Mouse (Mus musculus) cerebellum, adult 2 months (tissue): ENCODE data around the gene Smug1.
A peak's percentile ranks its signal among the peaks of the same experiment; 100 is the strongest.

Experiments
- CTCF ChIP-seq: fragments of 200-500 bp; IDR thresholded peaks from 2 replicates; pipeline ENCODE4 v1.5.1; 2011; ENCODE audit warnings: low read depth, mild to moderate bottlenecking, control low read depth, low read length, moderate library complexity, borderline replicate concordance; ENCODE audit not compliant: insufficient read depth
- POLR2A ChIP-seq: fragments of 200-500 bp; IDR thresholded peaks from 2 replicates; pipeline ENCODE4 v1.6.1; 2011; ENCODE audit warnings: low read length, control low read depth, borderline replicate concordance; ENCODE audit not compliant: insufficient read depth

DNA sequence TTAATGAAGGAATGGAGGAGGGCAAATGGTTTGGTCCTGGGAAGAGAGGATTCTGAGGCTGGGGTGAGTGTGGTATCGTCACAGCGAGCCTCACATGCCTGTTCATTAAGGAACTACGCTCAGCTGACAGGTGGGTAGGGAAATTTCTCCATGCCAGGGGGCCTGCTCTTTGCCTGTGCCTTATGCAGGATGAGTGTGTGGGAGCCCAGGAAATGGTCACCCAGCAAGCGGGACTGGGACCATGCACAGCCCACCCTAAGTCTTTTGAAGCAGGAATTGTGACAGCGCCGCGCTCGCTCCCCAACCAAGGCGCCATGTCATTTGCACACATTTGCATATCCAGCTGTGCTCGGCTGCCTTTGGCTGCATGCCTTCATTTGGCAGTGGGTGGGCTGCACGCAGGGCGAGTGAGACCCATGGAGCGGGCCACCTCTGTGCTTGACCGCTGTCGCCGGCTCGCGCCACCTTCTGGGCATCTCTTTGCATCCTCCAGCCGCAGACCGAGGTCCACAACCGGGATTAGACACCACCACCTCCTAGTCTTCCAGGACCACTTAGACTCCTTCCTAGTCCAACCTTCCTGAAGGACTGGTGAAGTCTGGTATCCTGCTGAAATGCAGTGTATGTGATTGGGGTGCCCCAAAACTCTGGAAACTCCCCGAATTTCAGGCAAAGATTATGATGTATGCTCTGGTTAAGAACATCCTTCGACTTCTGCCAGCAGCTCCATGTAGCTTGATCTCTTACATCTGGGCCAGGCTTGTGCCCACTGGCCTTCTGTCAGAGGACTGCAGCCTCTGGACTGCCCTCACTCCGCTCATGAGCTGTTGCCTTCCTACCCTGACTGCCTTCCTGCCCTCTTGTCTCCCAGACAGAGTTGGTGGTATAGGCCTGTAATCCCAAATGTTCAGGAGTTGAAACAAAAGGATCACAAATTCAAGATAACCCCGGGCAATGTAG is 17.0 kb upstream of the Smug1 start:
- TF ChIP-seq POLR2A (no peak), CTCF (0 out of 2 replicates have a peak, but pooled peaks have one; percentile 0)
